28 mouse cellular contexts compared by ENCODE assay signal in the genomic region with DNA sequence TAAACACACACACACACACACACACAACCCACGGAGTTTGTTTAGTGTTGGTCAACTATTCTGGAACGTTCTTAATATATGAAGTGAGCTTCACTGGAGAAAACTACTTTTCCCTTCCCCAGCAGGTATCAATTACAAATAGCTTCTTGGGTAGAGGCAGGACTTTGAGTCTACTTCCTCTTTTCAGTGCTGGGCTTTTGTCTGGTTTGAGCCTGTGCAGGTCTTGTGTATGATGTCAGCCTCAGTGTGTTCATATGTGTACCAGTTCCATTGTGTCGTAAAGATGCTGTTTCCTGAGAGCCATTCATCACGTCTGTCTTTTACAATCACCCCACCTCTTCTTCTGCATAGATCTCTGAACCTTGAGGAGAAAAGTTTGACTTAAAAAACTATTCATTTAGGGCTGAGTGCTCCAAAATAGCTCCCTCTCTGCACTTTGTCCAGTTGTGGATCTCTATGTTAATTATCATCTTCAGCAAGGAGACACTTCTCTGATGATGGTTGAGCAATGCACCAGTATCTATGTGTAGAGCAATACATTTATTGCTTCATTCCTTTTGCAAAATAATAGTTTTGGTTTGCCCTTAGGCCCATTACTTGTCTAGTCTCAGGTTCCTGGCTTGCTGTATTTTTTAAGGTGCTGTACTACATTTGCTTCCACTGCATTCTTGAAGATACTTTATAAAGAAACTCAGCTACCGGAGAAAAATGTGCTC.
DNase-seq lines count a peak whose midpoint lies in the region; ATAC-seq lines count a peak whose summit lies in the region.
"Had no signal": no experiment of that assay in that cellular context is flagged by ENCODE, and none has a peak within 500 bp of the region (broad histone marks: within the 10 kb centered on the region; RNA-seq: fewer than 3 reads in every experiment).

No protein-coding gene starts in this region.

- DNase-seq in A20 (ENCODE audit: low read depth, low spot score) (peak; percentile 53), R1 (ENCODE audit: low read depth, low spot score) (peak; percentile 17)
- peak; percentile 9 for DNase-seq in gonadal fat pad, adult 2 months (ENCODE audit: low read depth)
- DNase-seq in splenic B cell, adult 2 months (ENCODE audit: low read depth, low spot score) = peak; percentile 20
- DNase-seq in frontal cortex, postnatal 10 days (ENCODE audit: low spot score in 2 of 2) = no peak
- DNase-seq in gastrocnemius, postnatal 10 days = no peak
- no peak for DNase-seq in midbrain, embryonic 14.5 days
- DNase-seq: adrenal gland, adult 8-10 months; cerebellum, adult 8-10 months; cerebellum, postnatal 25 days; heart, adult 18-20 months; heart, postnatal 36 days; kidney, adult 11 months; kidney, postnatal 14 days; layer of hippocampus, adult 9-11 months; liver; lung, adult 2 months; right cerebral cortex, postnatal 25 days; thymus, adult 18-20 months; thymus, postnatal 25 days had no signal

- WGBS in midbrain, embryonic 14.5 days = 92% methylated on average over 5 of the region's 5 CpGs

- no peak overlapping the region for H3K4me2 ChIP-seq in midbrain, embryonic 14.5 days (ENCODE audit: low read length)
- H3K4me2 ChIP-seq: embryonic facial prominence, embryonic 12.5 days; heart, embryonic 11.5 days; hindbrain, embryonic 13.5 days; midbrain, embryonic 15.5 days; neural tube, embryonic 15.5 days had no signal

- no peaks in the 10 kb centered on the region for H3K36me3 ChIP-seq in splenic B cell, adult 2 months (ENCODE audit: control insufficient read depth, insufficient read depth, low read length, poor library complexity, severe bottlenecking)
- H3K36me3 ChIP-seq in midbrain, embryonic 14.5 days (ENCODE audit: control insufficient read depth, insufficient read depth, low read length) = no peaks in the 10 kb centered on the region
- H3K36me3 ChIP-seq: embryonic facial prominence, embryonic 12.5 days; forebrain, embryonic 10.5 days; hindbrain, embryonic 13.5 days; midbrain, embryonic 15.5 days; neural tube, embryonic 15.5 days had no signal

- H3K4me3 ChIP-seq in midbrain, embryonic 14.5 days (replicated peaks; ENCODE audit: low read depth, low read length) = no peak overlapping the region
- H3K4me3 ChIP-seq: embryonic facial prominence, embryonic 12.5 days; forebrain, embryonic 10.5 days; hindbrain, embryonic 13.5 days; midbrain, embryonic 15.5 days; neural tube, embryonic 15.5 days had no signal

- ATAC-seq in midbrain, embryonic 14.5 days (ENCODE audit: low FRiP score, low TSS enrichment) = no peak
- ATAC-seq: forebrain, embryonic 16.5 days; midbrain, embryonic 15.5 days had no signal

- H3K27ac ChIP-seq in midbrain, embryonic 14.5 days (replicated peaks; ENCODE audit: low read depth, low read length) = no peak overlapping the region
- H3K27ac ChIP-seq: embryonic facial prominence, embryonic 12.5 days; forebrain, embryonic 10.5 days; hindbrain, embryonic 13.5 days; liver, embryonic 14.5 days; midbrain, embryonic 15.5 days; neural tube, embryonic 15.5 days had no signal

- H3K9me3 ChIP-seq in midbrain, embryonic 14.5 days (ENCODE audit: control insufficient read depth, low read length) = no peaks in the 10 kb centered on the region
- H3K9me3 ChIP-seq: embryonic facial prominence, embryonic 12.5 days; forebrain, embryonic 10.5 days; hindbrain, embryonic 13.5 days; midbrain, embryonic 15.5 days; neural tube, embryonic 15.5 days had no signal

- no peaks in the 10 kb centered on the region for H3K27me3 ChIP-seq in splenic B cell, adult 2 months (ENCODE audit: control insufficient read depth, insufficient read depth, low read length, poor library complexity, severe bottlenecking)
- no peaks in the 10 kb centered on the region for H3K27me3 ChIP-seq in midbrain, embryonic 14.5 days (ENCODE audit: control insufficient read depth, insufficient read depth, low read length)
- H3K27me3 ChIP-seq: embryonic facial prominence, embryonic 12.5 days; hindbrain, embryonic 13.5 days; midbrain, embryonic 15.5 days had no signal

- no peak overlapping the region for H3K9ac ChIP-seq in midbrain, embryonic 14.5 days (replicated peaks; ENCODE audit: low read length)
- H3K9ac ChIP-seq: embryonic facial prominence, embryonic 12.5 days; hindbrain, embryonic 13.5 days; liver, embryonic 14.5 days; midbrain, embryonic 15.5 days; neural tube, embryonic 15.5 days had no signal

- no peaks in the 10 kb centered on the region for H3K4me1 ChIP-seq in midbrain, embryonic 14.5 days (ENCODE audit: control insufficient read depth, insufficient read depth, low read length)
- H3K4me1 ChIP-seq: forebrain, embryonic 10.5 days; hindbrain, embryonic 13.5 days; midbrain, embryonic 15.5 days had no signal

Comparison
In these comparisons a context has a peak if more than half of its experiments do, and no peak if none do; other contexts are left out.
1. DNase-seq: peak in A20 (single experiment), R1 (single experiment), gonadal fat pad, adult 2 months (single experiment) and splenic B cell, adult 2 months (single experiment); none in frontal cortex, postnatal 10 days (0 of 2), gastrocnemius, postnatal 10 days (single experiment) and midbrain, embryonic 14.5 days (single experiment).